Mouse (Mus musculus) kidney, postnatal 0 days (tissue): Measurements from ENCODE around the gene Ntng1. TPM values are rescaled to one million over a fixed set of nuclear protein-coding genes. Genes with fewer than 3 reads are reported as not detected.

Experiments used
- ATAC-seq: fragments of 200-750 bp; cut with Nextera tagmentation; replicated peaks from 2 replicates; pipeline ENCODE4 v1.8.0; 2017; ENCODE audit warnings: low read depth, moderate number of reproducible peaks, moderate TSS enrichment, moderate library complexity; ENCODE audit not compliant: low FRiP score
- DNase-seq: peaks from one replicate; pipeline ENCODE4 v3.0.0-alpha.2; 2016; ENCODE audit warnings: low spot score
- H3K27ac ChIP-seq: fragments of 300-500 bp; sonication (generic); 2 replicates; pipeline ENCODE4 v1.5.1; 2014; ENCODE audit warnings: mild to moderate bottlenecking
- H3K27me3 ChIP-seq: fragments of 300-500 bp; sonication (generic); 2 replicates; pipeline ENCODE4 v1.6.1; 2014; ENCODE audit warnings: low read length, mixed read lengths; ENCODE audit not compliant: insufficient read depth
- H3K36me3 ChIP-seq: fragments of 300-500 bp; sonication (generic); 2 replicates; pipeline ENCODE4 v1.6.1; 2014; ENCODE audit warnings: low read length, mixed read lengths; ENCODE audit not compliant: insufficient read depth
- H3K4me1 ChIP-seq: fragments of 300-500 bp; sonication (generic); replicated peaks from 2 replicates; pipeline ENCODE4 v1.6.1; 2014; ENCODE audit warnings: antibody characterized with exemption, low read length, mixed read lengths; ENCODE audit not compliant: insufficient read depth
- H3K4me2 ChIP-seq: fragments of 300-500 bp; sonication (generic); 2 replicates; pipeline ENCODE4 v1.6.1; 2014; ENCODE audit warnings: mild to moderate bottlenecking, low read length, moderate library complexity, mixed read lengths
- H3K4me3 ChIP-seq: fragments of 300-500 bp; sonication (generic); replicated peaks from 2 replicates; pipeline ENCODE4 v1.5.1; 2014; ENCODE audit warnings: low read depth, low read length
- H3K9ac ChIP-seq: fragments of 300-500 bp; sonication (generic); 2 replicates; pipeline ENCODE4 v1.6.1; 2014; ENCODE audit warnings: low read depth, low read length
- H3K9me3 ChIP-seq: fragments of 300-500 bp; sonication (generic); replicated peaks from 2 replicates; pipeline ENCODE4 v1.6.1; 2016; ENCODE audit warnings: low read length, inconsistent platforms, mixed read lengths
- CTCF ChIP-seq: IDR thresholded peaks from 2 replicates; pipeline ENCODE4 v1.5.1; 2016; ENCODE audit warnings: antibody characterized with exemption, low read depth, mild to moderate bottlenecking, moderate library complexity
- WGBS: fragments of 180-500 bp; shearing (Covaris S2); extraction: QIAGEN DNeasy Blood & Tissue Kit; methylation state at CpG from one replicate; pipeline ENCODE4 v1.1.7; 2014; 5-methylcytosine and 5-hydroxymethylcytosine counted together
- polyA plus RNA-seq: library from polyadenylated mRNA; unstranded; fragments of >200 nt; fragmentation: Nextera tagmentation; extraction: Ambion mirVana; gene quantifications from 2 replicates; pipeline ENCODE4 v1.2.1, GENCODE M21; 2015

Ntng1 gene
- polyA plus RNA-seq, 1 experiment from 2014 or later = 4.4 TPM

GRCm38 (mm10) chr3:109937634-109938033 is 206.2 kb downstream of the Ntng1 start:
- no peak overlapping the region for H3K4me3 ChIP-seq
- WGBS = 89% methylated on average over 2 of the region's 2 CpGs

GRCm38 (mm10) chr3:109936275-109936674 is 207.5 kb downstream of the Ntng1 start:
- ATAC-seq (no peak), DNase-seq (peak; percentile 46)
- H3K36me3 ChIP-seq = no peaks in the 10 kb centered on the region
- H3K27ac ChIP-seq = no peak overlapping the region
- no peak for TF ChIP-seq CTCF
- H3K4me3 ChIP-seq = no peak overlapping the region
- no peaks in the 10 kb centered on the region for H3K27me3 ChIP-seq
- no peak overlapping the region for H3K4me2 ChIP-seq
- H3K9me3 ChIP-seq = no peaks in the 10 kb centered on the region
- WGBS = 69% methylated on average over 3 of the region's 3 CpGs
- no peak overlapping the region for H3K9ac ChIP-seq
- no peaks in the 10 kb centered on the region for H3K4me1 ChIP-seq

More at GRCm38 (mm10) chr3:109937634-109938033, 206.2 kb downstream of the Ntng1 start:
- Histone ChIP-seq H3K27ac (no peak overlapping the region), H3K9me3 (no peaks in the 10 kb centered on the region), H3K27me3 (no peaks in the 10 kb centered on the region), H3K4me1 (no peaks in the 10 kb centered on the region), H3K36me3 (no peaks in the 10 kb centered on the region), H3K9ac (no peak overlapping the region), H3K4me2 (no peak overlapping the region)
- DNase-seq = no peak
- TF ChIP-seq CTCF = no peak
- no peak for ATAC-seq

GRCm38 (mm10) chr3:109932261-109932660 is 211.6 kb downstream of the Ntng1 start:
- 68% methylated on average over 8 of the region's 8 CpGs for WGBS

GRCm38 (mm10) chr3:109931021-109931420 is 212.8 kb downstream of the Ntng1 start:
- no peak overlapping the region for H3K4me2 ChIP-seq
- no peaks in the 10 kb centered on the region for H3K36me3 ChIP-seq
- no peak overlapping the region for H3K4me3 ChIP-seq
- no peak for TF ChIP-seq CTCF
- H3K9me3 ChIP-seq = no peaks in the 10 kb centered on the region
- ATAC-seq (no peak), DNase-seq (no peak)
- WGBS = 71% methylated on average over 5 of the region's 5 CpGs
- no peak overlapping the region for H3K27ac ChIP-seq
- no peaks in the 10 kb centered on the region for H3K27me3 ChIP-seq
- H3K4me1 ChIP-seq = no peaks in the 10 kb centered on the region
- H3K9ac ChIP-seq = no peak overlapping the region

More at GRCm38 (mm10) chr3:109932261-109932660, 211.6 kb downstream of the Ntng1 start:
- no peak overlapping the region for H3K27ac ChIP-seq
- DNase-seq (no peak), ATAC-seq (no peak)
- no peaks in the 10 kb centered on the region for H3K36me3 ChIP-seq
- H3K4me2 ChIP-seq = no peak overlapping the region
- no peak overlapping the region for H3K4me3 ChIP-seq
- H3K4me1 ChIP-seq = no peaks in the 10 kb centered on the region
- H3K9me3 ChIP-seq = no peaks in the 10 kb centered on the region
- H3K9ac ChIP-seq = no peak overlapping the region
- no peaks in the 10 kb centered on the region for H3K27me3 ChIP-seq
- TF ChIP-seq CTCF = no peak

GRCm38 (mm10) chr3:109923788-109924187 is 220.0 kb downstream of the Ntng1 start:
- no peak for DNase-seq
- H3K27me3 ChIP-seq = no peaks in the 10 kb centered on the region

GRCm38 (mm10) chr3:109918996-109919395 is 224.8 kb downstream of the Ntng1 start:
- Histone ChIP-seq H3K27me3 (no peaks in the 10 kb centered on the region), H3K27ac (no peak overlapping the region), H3K9me3 (no peaks in the 10 kb centered on the region), H3K4me2 (no peak overlapping the region), H3K36me3 (no peaks in the 10 kb centered on the region), H3K9ac (no peak overlapping the region), H3K4me3 (no peak overlapping the region), H3K4me1 (no peaks in the 10 kb centered on the region)
- no peak for TF ChIP-seq CTCF
- ATAC-seq (no peak), DNase-seq (peak; percentile 11)
- WGBS = 35% methylated on average over 3 of the region's 3 CpGs

More at GRCm38 (mm10) chr3:109923788-109924187, 220.0 kb downstream of the Ntng1 start:
- Histone ChIP-seq H3K9me3 (no peaks in the 10 kb centered on the region), H3K27ac (no peak overlapping the region), H3K4me3 (no peak overlapping the region), H3K4me2 (no peak overlapping the region), H3K4me1 (no peaks in the 10 kb centered on the region), H3K36me3 (no peaks in the 10 kb centered on the region), H3K9ac (no peak overlapping the region)
- WGBS = 54% methylated on average over 4 of the region's 4 CpGs
- no peak for ATAC-seq
- no peak for TF ChIP-seq CTCF

- Histone ChIP-seq H3K27me3 (no peaks in the 10 kb centered on the region), H3K4me2 (no peak overlapping the region), H3K36me3 (no peaks in the 10 kb centered on the region), H3K9me3 (no peaks in the 10 kb centered on the region), H3K27ac (no peak overlapping the region), H3K9ac (no peak overlapping the region), H3K4me1 (no peaks in the 10 kb centered on the region), H3K4me3 (no peak overlapping the region)
- DNase-seq = peak; percentile 15
- TF ChIP-seq CTCF = no peak
- WGBS = 47% methylated on average over 8 of the region's 8 CpGs
- ATAC-seq = no peak
These were observed 225.7 kb downstream of the Ntng1 start for GRCm38 (mm10) chr3:109917926-109918694.
